Mouse (Mus musculus) CH12.LX (cell line): ENCODE results near the gene Scrn3. TPM values are rescaled to one million over a fixed set of nuclear protein-coding genes. Genes with fewer than 3 reads are reported as not detected.
A peak's percentile ranks its signal among the peaks of the same experiment; 100 is the strongest.

Source experiments
- DNase-seq: peaks from one replicate; pipeline ENCODE4 v3.0.0-alpha.2; 2013; ENCODE audit errors: extremely low read depth
- H3K27ac ChIP-seq: 2 replicates; pipeline ENCODE4 v1.5.1; 2012; ENCODE audit warnings: low read depth, mild to moderate bottlenecking, control low read depth, moderate library complexity; ENCODE audit not compliant: insufficient read depth
- H3K27me3 ChIP-seq: replicated peaks from 2 replicates; pipeline ENCODE3; 2012; ENCODE audit warnings: inconsistent platforms
- H3K36me3 ChIP-seq, 2 experiments: replicated peaks in 1 of 2; 2 replicates each; pipeline versions ENCODE3 to v1.6.1; 2012; ENCODE audit warnings: inconsistent platforms in 1 of 2, low read length in 1 of 2, mild to moderate bottlenecking in 1 of 2, mixed read lengths in 1 of 2, moderate library complexity in 1 of 2; ENCODE audit not compliant: control insufficient read depth in 1 of 2, insufficient read depth in 1 of 2
- H3K4me1 ChIP-seq, 2 experiments: 2 replicates each; pipeline ENCODE4 v1.6.1; 2012; ENCODE audit warnings: inconsistent platforms in 1 of 2, moderate library complexity in 1 of 2; ENCODE audit not compliant: insufficient read depth in 2 of 2, control insufficient read depth in 1 of 2
- H3K4me2 ChIP-seq: 2 replicates; pipeline ENCODE4 v1.6.1; 2012; ENCODE audit warnings: low read depth, mild to moderate bottlenecking, control low read depth; ENCODE audit not compliant: poor library complexity, insufficient read depth, severe bottlenecking
- H3K4me3 ChIP-seq, 3 experiments: fragments of 150-350 bp in 1 of 3; sonication (generic) in 1 of 3; replicated peaks in 1 of 3; 2 replicates each; pipeline versions ENCODE3 to v1.5.1; 2011 to 2012; ENCODE audit warnings: low read depth in 2 of 3, low read length in 2 of 3, mild to moderate bottlenecking in 2 of 3, moderate library complexity in 2 of 3, control low read depth in 1 of 3, improper control_type of control experiment in 1 of 3, inconsistent platforms in 1 of 3, mixed read lengths in 1 of 3; ENCODE audit not compliant: poor library complexity in 1 of 3
- H3K79me2 ChIP-seq: replicated peaks from 2 replicates; pipeline ENCODE4 v1.6.1; 2012; ENCODE audit warnings: mild to moderate bottlenecking, moderate library complexity; ENCODE audit not compliant: control insufficient read depth, poor library complexity, insufficient read depth, severe bottlenecking; ENCODE audit errors: extremely low read depth
- H3K9ac ChIP-seq: 2 replicates; pipeline ENCODE4 v1.6.1; 2012; ENCODE audit warnings: low read depth, mild to moderate bottlenecking, control low read depth, moderate library complexity; ENCODE audit not compliant: insufficient read depth
- H3K9me3 ChIP-seq: replicated peaks from 2 replicates; pipeline ENCODE3; 2012; ENCODE audit warnings: low read length, inconsistent platforms, mixed read lengths
- BHLHE40 ChIP-seq: IDR thresholded peaks from 2 replicates; pipeline ENCODE4 v1.6.1; 2011; ENCODE audit warnings: mild to moderate bottlenecking, low read depth, low read length, improper control_type of control experiment
- CHD2 ChIP-seq: IDR thresholded peaks from 2 replicates; pipeline ENCODE4 v1.6.1; 2011; ENCODE audit warnings: low read length, improper control_type of control experiment
- CTCF ChIP-seq, 2 experiments: IDR thresholded peaks in 1 of 2; conservative IDR thresholded peaks in 1 of 2; 2 replicates each; pipeline ENCODE4 v1.5.1; 2011 to 2012; ENCODE audit warnings: low read depth in 2 of 2, low read length in 2 of 2, improper control_type of control experiment in 1 of 2, inconsistent platforms in 1 of 2, mild to moderate bottlenecking in 1 of 2, moderate library complexity in 1 of 2
- E2F4 ChIP-seq: IDR thresholded peaks from 2 replicates; pipeline ENCODE4 v1.6.1; 2011; ENCODE audit warnings: low read depth, low read length, improper control_type of control experiment; ENCODE audit not compliant: insufficient replicate concordance
- EP300 ChIP-seq: IDR thresholded peaks from 2 replicates; pipeline ENCODE4 v1.6.1; 2011; ENCODE audit warnings: low read length, improper control_type of control experiment
- GABPA ChIP-seq: IDR thresholded peaks from 2 replicates; pipeline ENCODE4 v1.6.1; 2012; ENCODE audit warnings: low read depth, low read length, improper control_type of control experiment, inconsistent platforms; ENCODE audit not compliant: insufficient replicate concordance
- HCFC1 ChIP-seq: IDR thresholded peaks from 2 replicates; pipeline ENCODE4 v1.6.1; 2012; ENCODE audit warnings: low read depth, mild to moderate bottlenecking, inconsistent platforms, low read length, improper control_type of control experiment
- JUND ChIP-seq: conservative IDR thresholded peaks from 2 replicates; pipeline ENCODE4 v1.6.1; 2011; ENCODE audit warnings: low read depth, low read length, improper control_type of control experiment
- MAZ ChIP-seq: IDR thresholded peaks from 2 replicates; pipeline ENCODE4 v1.6.1; 2012; ENCODE audit warnings: low read depth, mild to moderate bottlenecking, inconsistent platforms, low read length, improper control_type of control experiment, moderate library complexity
- MEF2A ChIP-seq: IDR thresholded peaks from 2 replicates; pipeline ENCODE4 v1.6.1; 2014; ENCODE audit warnings: low read depth, mild to moderate bottlenecking, inconsistent platforms, low read length, improper control_type of control experiment, borderline replicate concordance
- MXI1 ChIP-seq: IDR thresholded peaks from 2 replicates; pipeline ENCODE4 v1.6.1; 2011; ENCODE audit warnings: mild to moderate bottlenecking, low read depth, low read length, improper control_type of control experiment
- MYC ChIP-seq: IDR thresholded peaks from 2 replicates; pipeline ENCODE4 v1.6.1; 2011; ENCODE audit warnings: low read depth, mild to moderate bottlenecking, improper control_type of control experiment, low read length
- POLR2AphosphoS2 ChIP-seq: IDR thresholded peaks from 2 replicates; pipeline ENCODE4 v1.6.1; 2011; ENCODE audit warnings: low read depth, low read length, improper control_type of control experiment
- RAD21 ChIP-seq: IDR thresholded peaks from 2 replicates; pipeline ENCODE4 v1.6.1; 2011; ENCODE audit warnings: low read depth, mild to moderate bottlenecking, low read length, improper control_type of control experiment, moderate library complexity
- SMC3 ChIP-seq: IDR thresholded peaks from 2 replicates; pipeline ENCODE4 v1.6.1; 2011; ENCODE audit warnings: low read depth, low read length, improper control_type of control experiment
- TCF12 ChIP-seq: IDR thresholded peaks from 2 replicates; pipeline ENCODE4 v1.6.1; 2014; ENCODE audit warnings: low read depth, mild to moderate bottlenecking, inconsistent platforms, low read length, improper control_type of control experiment
- UBTF ChIP-seq: IDR thresholded peaks from 2 replicates; pipeline ENCODE4 v1.6.1; 2012; ENCODE audit warnings: low read depth, mild to moderate bottlenecking, inconsistent platforms, low read length, improper control_type of control experiment, moderate library complexity
- USF2 ChIP-seq: conservative IDR thresholded peaks from 2 replicates; pipeline ENCODE4 v1.6.1; 2011; ENCODE audit warnings: low read depth, low read length, improper control_type of control experiment
- ZC3H11A ChIP-seq: IDR thresholded peaks from 2 replicates; pipeline ENCODE4 v1.6.1; 2012; ENCODE audit warnings: low read depth, mild to moderate bottlenecking, inconsistent platforms, low read length, improper control_type of control experiment
- ZNF384 ChIP-seq: IDR thresholded peaks from 2 replicates; pipeline ENCODE4 v1.6.1; 2012; ENCODE audit warnings: low read depth, low read length, improper control_type of control experiment, inconsistent platforms
- dilution Hi-C: fragments of 300-500 bp; cut with MboI; formaldehyde crosslinking; loops from 2 replicates; pipeline ENCODE4 v1.14.3; 2020; ENCODE audit warnings: low sequenced_read_pairs; ENCODE audit not compliant: extremely low pct_unique_long_range_greater_than_20kb, extremely low pct_ligation_motif_present
- in situ Hi-C: fragments of 300-500 bp; cut with MboI; formaldehyde crosslinking; loops from 3 replicates; pipeline ENCODE4 v1.14.3; 2019; ENCODE audit warnings: low sequenced_read_pairs, low pct_ligation_motif_present, low pct_unique_long_range_greater_than_20kb, mixed read lengths
- polyA plus RNA-seq: library from polyadenylated mRNA; unstranded; fragments of >175 nt; gene quantifications from 2 replicates; pipeline ENCODE4 v1.2.1, GENCODE M21; 2012; ENCODE audit warnings: low read depth; ENCODE audit not compliant: insufficient read length
- total RNA-seq, 2 experiments: library from RNA; depleted of rRNA; stranded (reverse); fragments of 300-350 nt in 1 of 2; fragments of >200 nt in 1 of 2; gene quantifications; 2 replicates each; pipeline ENCODE4 v1.2.3; 2012 to 2014

Scrn3 gene
- total and polyA plus RNA-seq, 3 experiments, result 6.6 to 14.8 (median 11.1) TPM

GRCm38 (mm10) chr2:73285630-73286029 is 26.8 kb upstream of the Scrn3 start:
- dilution Hi-C loops, result no loop called here
- Histone ChIP-seq H3K4me2 (no peak overlapping the region), H3K79me2 (no peaks in the 10 kb centered on the region)

GRCm38 (mm10) chr2:73291130-73291529 is 21.3 kb upstream of the Scrn3 start:
- H3K4me2 ChIP-seq, result no peak overlapping the region
- in situ Hi-C loops (loop anchor here (25.0 kb wide), 2 partner anchors 329 to 654 kb away; no protein-coding TSS in a partner anchor), dilution Hi-C loops (no loop called here)
- H3K27me3 ChIP-seq, result no peaks in the 10 kb centered on the region
- no peak overlapping the region for H3K27ac ChIP-seq
- H3K9ac ChIP-seq, result no peak overlapping the region
- no peaks in the 10 kb centered on the region for H3K79me2 ChIP-seq
- peaks cover 0 to 6% of the 10 kb centered on the region in 2 experiments; a peak in 1 of 4 replicates for H3K4me1 ChIP-seq
- H3K36me3 ChIP-seq, result peaks cover 23 to 68% of the 10 kb centered on the region in 2 experiments
- H3K4me3 ChIP-seq, result no peak overlapping the region
- no peak for DNase-seq
- TF ChIP-seq SMC3 (no peak), MYC (no peak), ZC3H11A (no peak), CHD2 (no peak), HCFC1 (no peak), RAD21 (no peak), MAZ (no peak), BHLHE40 (no peak), E2F4 (no peak), MEF2A (no peak), EP300 (no peak), USF2 (no peak), TCF12 (no peak), UBTF (no peak)
- no peaks in the 10 kb centered on the region for H3K9me3 ChIP-seq

More at GRCm38 (mm10) chr2:73285630-73286029, 26.8 kb upstream of the Scrn3 start:
- TF ChIP-seq E2F4 (no peak), MXI1 (no peak), TCF12 (no peak), CTCF (conservative IDR thresholded peaks at IDR 0.05 in 1 of 2, IDR thresholded peaks at IDR 0.05 in 1 of 2; ENCODE audit: low read depth in 2 of 2, low read length in 2 of 2) (peak; percentile 40 to 78; a peak in 3 of 4 replicates), GABPA (no peak), MYC (no peak), SMC3 (peak; percentile 49), EP300 (no peak), JUND (no peak), ZC3H11A (no peak), RAD21 (peak; percentile 55), ZNF384 (no peak), POLR2AphosphoS2 (no peak)
- DNase-seq, result peak; percentile 63
- Histone ChIP-seq H3K27ac (no peak overlapping the region), H3K9ac (no peak overlapping the region), H3K36me3 (peaks cover 8 to 38% of the 10 kb centered on the region in 2 experiments), H3K4me1 (no peaks in the 10 kb centered on the region), H3K4me3 (no peak overlapping the region), H3K27me3 (no peaks in the 10 kb centered on the region), H3K9me3 (no peaks in the 10 kb centered on the region)
- in situ Hi-C loops, result loop anchor here (10.0 to 25.0 kb wide), 5 partner anchors 121 to 771 kb away; no protein-coding TSS in a partner anchor
